Mouse (Mus musculus) kidney, postnatal 0 days (tissue): ENCODE results near the gene Map2k7. TPM values are rescaled to one million over a fixed set of nuclear protein-coding genes. Genes with fewer than 3 reads are reported as not detected.

Experiments used
- ATAC-seq: fragments of 200-750 bp; cut with Nextera tagmentation; replicated peaks from 2 replicates; pipeline ENCODE4 v1.8.0; 2017; ENCODE audit warnings: low read depth, moderate number of reproducible peaks, moderate TSS enrichment, moderate library complexity; ENCODE audit not compliant: low FRiP score
- DNase-seq: peaks from one replicate; pipeline ENCODE4 v3.0.0-alpha.2; 2016; ENCODE audit warnings: low spot score
- H3K27ac ChIP-seq: fragments of 300-500 bp; sonication (generic); 2 replicates; pipeline ENCODE4 v1.5.1; 2014; ENCODE audit warnings: mild to moderate bottlenecking
- H3K27me3 ChIP-seq: fragments of 300-500 bp; sonication (generic); 2 replicates; pipeline ENCODE4 v1.6.1; 2014; ENCODE audit warnings: low read length, mixed read lengths; ENCODE audit not compliant: insufficient read depth
- H3K36me3 ChIP-seq: fragments of 300-500 bp; sonication (generic); 2 replicates; pipeline ENCODE4 v1.6.1; 2014; ENCODE audit warnings: low read length, mixed read lengths; ENCODE audit not compliant: insufficient read depth
- H3K4me1 ChIP-seq: fragments of 300-500 bp; sonication (generic); replicated peaks from 2 replicates; pipeline ENCODE4 v1.6.1; 2014; ENCODE audit warnings: antibody characterized with exemption, low read length, mixed read lengths; ENCODE audit not compliant: insufficient read depth
- H3K4me2 ChIP-seq: fragments of 300-500 bp; sonication (generic); 2 replicates; pipeline ENCODE4 v1.6.1; 2014; ENCODE audit warnings: mild to moderate bottlenecking, low read length, moderate library complexity, mixed read lengths
- H3K4me3 ChIP-seq: fragments of 300-500 bp; sonication (generic); replicated peaks from 2 replicates; pipeline ENCODE4 v1.5.1; 2014; ENCODE audit warnings: low read depth, low read length
- H3K9ac ChIP-seq: fragments of 300-500 bp; sonication (generic); 2 replicates; pipeline ENCODE4 v1.6.1; 2014; ENCODE audit warnings: low read depth, low read length
- H3K9me3 ChIP-seq: fragments of 300-500 bp; sonication (generic); replicated peaks from 2 replicates; pipeline ENCODE4 v1.6.1; 2016; ENCODE audit warnings: low read length, inconsistent platforms, mixed read lengths
- CTCF ChIP-seq: IDR thresholded peaks from 2 replicates; pipeline ENCODE4 v1.5.1; 2016; ENCODE audit warnings: antibody characterized with exemption, low read depth, mild to moderate bottlenecking, moderate library complexity
- WGBS: fragments of 180-500 bp; shearing (Covaris S2); extraction: QIAGEN DNeasy Blood & Tissue Kit; methylation state at CpG from one replicate; pipeline ENCODE4 v1.1.7; 2014; 5-methylcytosine and 5-hydroxymethylcytosine counted together
- polyA plus RNA-seq: library from polyadenylated mRNA; unstranded; fragments of >200 nt; fragmentation: Nextera tagmentation; extraction: Ambion mirVana; gene quantifications from 2 replicates; pipeline ENCODE4 v1.2.1, GENCODE M21; 2015

The Map2k7 gene
- polyA plus RNA-seq = 28.0 and 30.1 TPM in 2 replicates

GRCm38 (mm10) chr8:4238434-4239192 lies at the start of gene Map2k7, which contains the start of gene Gm49320:
Gene Map2k7, plus strand, starts transcription at chr8:4238740.
Gene Gm49320, plus strand, starts transcription at chr8:4238865.
- Histone ChIP-seq H3K9me3 (no peaks in the 10 kb centered on the region), H3K4me1 (peaks cover 11% of the 10 kb centered on the region), H3K9ac (peak within 1 kb of the TSS; percentile 63), H3K27ac (peak within 1 kb of the TSS; percentile 78), H3K36me3 (0 out of 2 replicates have a peak, but pooled peaks cover 14% of the 10 kb centered on the region), H3K4me3 (peak within 1 kb of the TSS; percentile 80), H3K4me2 (peak within 1 kb of the TSS; percentile 84), H3K27me3 (no peaks in the 10 kb centered on the region)
- TF ChIP-seq CTCF = peak; percentile 63
- peak; percentile 97 for ATAC-seq
- under 1% methylated on average over 59 of the region's 71 CpGs for WGBS
- DNase-seq = peak; percentile 99

- Histone ChIP-seq H3K36me3 (peaks cover 31% of the 10 kb centered on the region; the same call in 1 of the 2 replicates), H3K27me3 (no peaks in the 10 kb centered on the region), H3K9me3 (no peaks in the 10 kb centered on the region), H3K4me2 (no peak overlapping the region), H3K4me3 (no peak overlapping the region), H3K9ac (no peak overlapping the region), H3K4me1 (0 out of 2 replicates have a peak, but pooled peaks cover 8% of the 10 kb centered on the region), H3K27ac (no peak overlapping the region)
- no peak for TF ChIP-seq CTCF
- WGBS = 37% methylated on average over 3 of the region's 3 CpGs
- DNase-seq (no peak), ATAC-seq (no peak)
These were observed 49.4 kb upstream of the Map2k7 start for GRCm38 (mm10) chr8:4189031-4189722.

GRCm38 (mm10) chr8:4192305-4192704 lies 46.2 kb upstream of the Map2k7 start:
- H3K4me1 ChIP-seq = 0 out of 2 replicates have a peak, but pooled peaks cover 8% of the 10 kb centered on the region
- H3K4me2 ChIP-seq = no peak overlapping the region
- no peaks in the 10 kb centered on the region for H3K9me3 ChIP-seq
- H3K9ac ChIP-seq = no peak overlapping the region
- no peak for TF ChIP-seq CTCF
- no peak overlapping the region for H3K27ac ChIP-seq
- H3K36me3 ChIP-seq = peaks cover 9% of the 10 kb centered on the region; the same call in 1 of the 2 replicates
- DNase-seq = no peak
- WGBS = 69% methylated on average over 5 of the region's 5 CpGs
- no peaks in the 10 kb centered on the region for H3K27me3 ChIP-seq
- H3K4me3 ChIP-seq = no peak overlapping the region
- no peak for ATAC-seq

GRCm38 (mm10) chr8:4192807-4193587 lies 45.5 kb upstream of the Map2k7 start:
- Histone ChIP-seq H3K36me3 (0 out of 2 replicates have a peak, but pooled peaks cover 5% of the 10 kb centered on the region), H3K27me3 (no peaks in the 10 kb centered on the region), H3K9me3 (no peaks in the 10 kb centered on the region), H3K4me3 (no peak overlapping the region), H3K27ac (no peak overlapping the region), H3K4me1 (0 out of 2 replicates have a peak, but pooled peaks cover 8% of the 10 kb centered on the region), H3K9ac (no peak overlapping the region), H3K4me2 (0 out of 2 replicates have a peak overlapping the region, but pooled peaks have one; percentile 3)
- WGBS = 14% methylated on average over 18 of the region's 18 CpGs
- peak; percentile 94 for TF ChIP-seq CTCF
- ATAC-seq (peak; percentile 93), DNase-seq (peak; percentile 92)

GRCm38 (mm10) chr8:4193588-4193894 lies 45.0 kb upstream of the Map2k7 start:
- no peak; the same call in 1 of the 2 replicates for TF ChIP-seq CTCF
- no peak for DNase-seq
- ATAC-seq = peak; percentile 78
- no peak overlapping the region for H3K4me3 ChIP-seq
- H3K4me1 ChIP-seq = 0 out of 2 replicates have a peak, but pooled peaks cover 8% of the 10 kb centered on the region
- no peaks in the 10 kb centered on the region for H3K9me3 ChIP-seq
- WGBS = 40% methylated on average over 7 of the region's 7 CpGs
- H3K36me3 ChIP-seq = 0 out of 2 replicates have a peak, but pooled peaks cover 1% of the 10 kb centered on the region
- H3K4me2 ChIP-seq = 0 out of 2 replicates have a peak overlapping the region, but pooled peaks have one; percentile 3
- no peak overlapping the region for H3K27ac ChIP-seq
- no peak overlapping the region for H3K9ac ChIP-seq
- no peaks in the 10 kb centered on the region for H3K27me3 ChIP-seq

GRCm38 (mm10) chr8:4201321-4201720 lies 37.2 kb upstream of the Map2k7 start:
- H3K9ac ChIP-seq = no peak overlapping the region
- DNase-seq (no peak), ATAC-seq (no peak)
- no peaks in the 10 kb centered on the region for H3K4me1 ChIP-seq
- H3K36me3 ChIP-seq = no peaks in the 10 kb centered on the region
- no peak for TF ChIP-seq CTCF
- H3K27me3 ChIP-seq = no peaks in the 10 kb centered on the region
- no peak overlapping the region for H3K27ac ChIP-seq
- whole genome bisulfite sequencing = 56% methylated on average over 2 of the region's 2 CpGs
- H3K4me3 ChIP-seq = no peak overlapping the region
- H3K9me3 ChIP-seq = no peaks in the 10 kb centered on the region
- H3K4me2 ChIP-seq = no peak overlapping the region
